Mouse (Mus musculus) liver, adult 2 months (tissue): ENCODE measurements around the gene Plxnb1.

Experiments used
- CTCF ChIP-seq: fragments of 200-500 bp; IDR thresholded peaks from 2 replicates; pipeline ENCODE4 v1.5.1; 2011; ENCODE audit warnings: low read depth, low read length, control low read depth
- POLR2A ChIP-seq: fragments of 200-500 bp; IDR thresholded peaks from 2 replicates; pipeline ENCODE4 v1.6.1; 2011; ENCODE audit warnings: low read length, control low read depth; ENCODE audit not compliant: insufficient read depth; ENCODE audit errors: extremely low read depth

- TF ChIP-seq CTCF (no peak), POLR2A (no peak)
These were observed 5.2 kb downstream of the Plxnb1 start for GRCm38 (mm10) chr9:109100307-109100928.
